Mouse (Mus musculus) heart, postnatal 0 days (tissue): ENCODE results near the gene Vps13c.

Experiments
- CTCF ChIP-seq: IDR thresholded peaks from 2 replicates; pipeline ENCODE4 v1.5.1; 2016; ENCODE audit warnings: antibody characterized with exemption, control low read depth, low read depth
- EP300 ChIP-seq: IDR thresholded peaks from 2 replicates; pipeline ENCODE4 v1.6.1; 2016; ENCODE audit warnings: antibody characterized with exemption, low read depth

DNA sequence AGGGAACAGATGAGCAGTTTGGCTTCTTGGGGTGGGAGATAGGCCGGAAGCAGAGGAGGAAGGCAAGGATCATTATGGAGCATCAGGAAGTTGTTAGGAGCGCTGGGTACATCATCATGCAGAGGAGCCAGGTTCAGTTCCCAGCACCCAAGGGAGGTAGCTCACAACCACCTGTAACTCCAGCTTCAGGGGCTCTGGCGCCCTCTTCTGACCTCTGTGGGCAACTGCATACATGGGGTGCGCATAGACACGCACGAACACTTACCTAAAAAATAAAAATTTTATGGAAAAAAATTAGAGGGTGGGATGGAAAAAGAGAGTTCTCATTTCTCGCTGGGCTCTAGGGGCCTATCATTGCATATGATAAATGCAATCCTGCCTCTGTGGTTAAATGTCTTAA lies 14.7 kb upstream of the Vps13c start:
- TF ChIP-seq CTCF: no peak
- TF ChIP-seq EP300: no peak
